Mouse (Mus musculus) frontal cortex, postnatal 14 days (tissue): Measurements from ENCODE around the gene Arnt2.

Experiments used
- DNase-seq, 2 experiments: peaks; one replicate each; pipeline ENCODE4 v3.0.0; 2022; ENCODE audit warnings: low spot score in 2 of 2

Arnt2 gene

DNA sequence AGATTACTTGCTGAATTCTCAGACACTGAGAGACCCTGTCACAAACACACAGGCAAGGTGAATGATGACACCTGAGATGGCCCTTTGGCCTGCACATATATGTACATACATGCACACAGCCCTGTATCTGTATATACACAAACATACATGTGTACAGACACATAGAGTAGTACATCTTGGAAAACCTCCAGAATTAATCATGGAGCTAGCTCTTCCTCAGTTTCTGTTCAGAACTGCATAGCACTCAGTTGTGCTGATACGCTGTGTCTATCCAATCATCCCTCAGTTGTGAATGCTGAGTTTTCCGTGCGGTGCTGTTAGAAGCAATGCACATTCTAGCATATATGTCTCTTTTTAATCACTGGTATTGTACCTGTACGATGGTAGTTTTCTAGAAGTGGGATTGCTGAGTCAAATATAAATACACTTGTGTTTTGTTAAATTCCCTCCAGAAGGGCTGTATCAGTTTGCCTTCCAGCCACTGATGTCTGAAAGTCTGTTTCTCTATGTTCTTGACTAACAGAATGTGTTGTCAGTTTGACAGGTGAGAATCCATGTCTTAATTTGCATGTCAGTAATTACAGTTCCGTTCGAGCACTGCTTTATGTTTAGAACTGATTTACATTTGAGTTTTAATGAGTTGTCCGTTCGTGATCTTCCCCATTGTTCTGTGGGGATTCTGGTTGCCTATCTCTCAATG lies 123.3 kb downstream of the Arnt2 start:
- DNase-seq, result no peak

DNA sequence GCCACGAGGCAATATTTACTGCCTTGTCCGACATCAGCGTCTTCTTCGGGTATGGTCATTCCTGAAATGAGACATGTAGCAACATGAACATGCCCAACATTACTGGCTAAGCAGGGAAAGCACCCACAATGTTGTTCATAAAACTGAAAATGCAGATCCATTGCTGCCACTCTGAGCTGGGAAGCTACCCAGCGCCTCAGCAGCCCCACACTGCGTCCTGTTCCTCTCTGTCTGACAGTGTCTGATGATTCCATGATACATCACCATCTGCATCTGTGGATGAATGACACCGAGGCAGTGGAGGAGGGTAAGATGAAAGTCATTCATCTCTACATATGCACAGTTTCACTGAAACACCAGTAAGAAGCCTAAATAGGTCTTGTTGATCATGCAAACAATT lies 124.2 kb downstream of the Arnt2 start:
- no peak for DNase-seq

DNA sequence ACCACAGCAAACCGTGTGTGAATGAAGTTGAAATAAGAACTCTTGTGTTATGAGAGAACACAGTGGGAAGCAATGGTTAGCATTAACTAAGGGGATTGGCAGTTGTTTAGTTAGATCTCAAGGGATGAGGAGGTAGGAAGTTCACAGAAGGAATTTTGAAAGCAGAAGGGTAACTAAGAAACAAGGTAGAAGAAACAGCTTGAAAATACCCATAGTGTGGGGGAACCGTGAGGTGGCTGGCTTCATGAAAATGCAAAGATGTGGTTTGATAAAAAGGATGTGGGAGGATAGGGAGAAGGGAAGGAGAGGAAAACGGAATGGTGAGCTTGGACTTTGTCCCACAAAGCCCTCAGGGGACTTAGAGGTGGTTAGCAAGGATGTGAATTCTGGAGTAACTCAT lies 125.0 kb downstream of the Arnt2 start:
- no peak for DNase-seq

DNA sequence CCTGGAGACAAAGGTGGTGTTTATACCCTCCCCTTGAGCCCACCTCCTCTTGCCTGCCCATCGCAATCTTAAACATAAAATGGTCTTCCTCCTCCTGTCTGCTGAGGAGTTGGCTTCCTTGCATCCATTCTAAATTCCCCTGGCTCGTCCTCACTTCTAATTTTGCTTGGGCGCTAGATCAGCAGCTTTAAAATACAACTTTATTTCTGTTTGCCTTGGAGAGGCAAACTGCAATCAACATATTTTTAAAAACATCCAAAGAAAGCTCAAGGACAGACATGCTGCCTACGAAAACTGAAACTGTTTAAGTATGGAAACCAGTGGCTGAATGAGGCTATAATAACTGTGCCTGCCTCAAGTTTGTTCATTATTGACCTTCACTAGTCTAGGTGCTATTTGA lies 127.7 kb downstream of the Arnt2 start:
- DNase-seq, result no peak

DNA sequence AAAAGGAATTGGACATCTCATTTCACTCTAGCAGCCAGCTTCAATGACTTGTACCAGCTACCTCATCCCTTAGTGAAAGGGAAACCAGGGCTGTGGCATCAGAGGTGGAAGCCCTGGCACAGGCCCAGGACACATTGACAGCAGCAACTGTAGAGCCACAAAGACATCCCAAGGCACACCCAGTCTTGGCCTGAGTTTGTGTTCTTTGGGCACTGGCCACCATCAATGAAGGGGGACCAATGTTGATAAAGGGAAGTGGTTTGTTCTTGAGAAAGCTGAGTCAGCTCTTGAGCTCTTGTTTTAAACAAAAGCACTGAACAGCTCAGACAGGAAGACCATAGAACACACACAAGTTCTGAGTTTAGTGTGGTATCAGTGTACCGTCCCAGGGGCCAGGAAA lies 130.7 kb downstream of the Arnt2 start:
- no peak for DNase-seq

DNA sequence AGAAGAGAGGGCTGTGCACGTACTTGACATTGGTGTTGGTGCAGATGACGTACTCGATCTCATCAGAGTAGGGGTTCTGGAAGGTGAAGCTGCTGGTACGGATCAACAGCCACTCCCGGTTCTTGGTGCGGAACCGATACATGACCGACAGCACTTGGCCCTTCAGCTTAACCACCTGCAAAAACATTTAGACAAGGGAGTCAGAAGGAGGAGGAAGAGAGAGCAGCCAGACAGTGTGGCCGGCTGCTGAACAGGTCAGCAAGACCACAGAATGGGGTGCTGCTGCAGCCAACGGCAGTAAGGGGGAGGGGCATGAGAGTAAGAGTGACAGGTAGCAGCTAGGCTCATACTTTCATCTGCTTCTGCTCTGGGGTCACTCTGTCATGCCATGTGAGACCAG lies 134.7 kb downstream of the Arnt2 start:
- no peak for DNase-seq

DNA sequence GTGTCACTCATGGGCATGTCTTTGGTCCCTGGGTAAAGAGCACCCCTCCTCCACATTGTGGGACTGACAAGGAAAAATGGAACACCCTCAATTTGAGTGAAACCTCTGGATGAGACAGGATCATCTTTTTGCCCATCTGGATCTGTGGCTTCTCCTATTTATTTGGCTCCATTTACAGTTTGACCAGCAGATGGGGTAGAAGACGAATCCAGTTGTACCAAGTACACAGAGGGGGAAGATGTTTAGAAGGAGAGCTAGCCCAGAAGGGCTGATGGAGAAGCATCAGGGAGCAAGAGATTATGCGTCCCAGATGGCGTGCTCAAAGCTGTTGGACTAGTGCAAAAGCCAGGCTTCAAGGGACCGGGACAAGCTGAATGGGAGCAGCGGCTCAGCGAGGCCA lies 136.0 kb downstream of the Arnt2 start:
- no peak for DNase-seq

DNA sequence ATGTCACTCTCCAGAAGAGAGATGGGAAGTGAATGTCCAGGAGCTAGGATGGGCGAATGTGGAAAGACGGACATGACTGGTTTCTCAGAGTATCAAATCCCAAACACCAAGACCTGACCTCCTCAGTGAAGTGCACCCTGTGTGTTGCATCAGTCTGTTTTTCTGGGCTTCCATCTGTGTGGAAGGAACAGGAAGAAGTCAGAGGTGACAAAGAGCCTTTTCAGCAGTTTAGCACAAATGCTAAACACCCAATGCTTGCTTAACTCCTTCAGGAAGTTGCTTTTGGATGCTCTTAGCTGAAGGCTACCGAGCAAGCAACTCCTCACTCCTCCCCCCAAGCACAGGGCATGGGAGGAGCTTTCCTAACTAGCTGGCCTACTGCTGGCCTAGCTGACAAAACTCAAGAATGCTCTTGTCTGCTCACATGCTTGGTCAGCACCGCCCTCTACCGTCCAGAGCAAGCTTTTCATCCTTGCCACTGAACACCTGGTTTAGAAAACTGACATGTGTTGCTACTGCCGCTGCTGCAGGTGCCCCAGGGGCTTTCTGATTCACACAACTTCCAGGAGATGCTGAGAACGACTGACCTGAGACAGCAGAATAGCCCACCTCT lies 137.7 kb downstream of the Arnt2 start:
- DNase-seq, result peak; percentile 57 to 70

DNA sequence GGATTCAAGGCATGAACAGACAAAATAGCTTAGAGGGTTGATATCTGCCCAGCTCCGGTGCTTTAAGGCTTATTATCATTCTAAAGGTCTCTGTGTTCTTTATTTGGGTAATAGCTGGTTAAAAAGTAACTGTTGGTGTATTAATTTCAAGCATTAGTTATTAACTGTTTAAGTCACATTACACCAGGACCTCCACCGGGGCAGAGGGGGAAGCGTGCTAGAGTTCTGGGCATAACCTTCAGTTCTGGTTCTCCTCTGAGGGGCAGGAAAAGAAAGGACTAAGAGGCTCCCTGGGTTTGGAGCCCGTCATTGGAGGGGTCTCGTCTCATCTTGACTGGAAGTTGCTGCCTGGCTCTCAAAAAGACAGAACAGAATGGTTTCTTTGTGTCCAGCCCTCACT lies 138.5 kb downstream of the Arnt2 start:
- DNase-seq, result no peak

DNA sequence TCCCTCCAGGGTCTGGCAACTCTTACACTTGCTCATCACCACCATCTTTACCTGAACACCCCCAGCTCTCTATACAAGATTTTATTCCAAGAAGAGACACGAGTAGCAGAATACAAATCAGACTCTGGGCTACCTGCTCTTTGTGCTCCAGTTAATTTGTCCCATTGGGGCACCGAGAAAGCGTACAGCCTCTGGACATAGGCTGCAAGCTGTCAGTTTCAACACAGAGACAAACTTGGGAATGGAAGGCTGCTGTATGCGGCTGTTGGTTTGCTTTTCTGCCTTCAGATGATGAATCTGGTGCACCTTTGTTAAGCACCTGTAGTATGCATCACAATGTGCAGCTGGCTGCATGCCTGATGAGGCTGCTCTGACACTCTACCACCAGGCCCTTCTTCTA lies 146.5 kb downstream of the Arnt2 start:
- no peak for DNase-seq

DNA sequence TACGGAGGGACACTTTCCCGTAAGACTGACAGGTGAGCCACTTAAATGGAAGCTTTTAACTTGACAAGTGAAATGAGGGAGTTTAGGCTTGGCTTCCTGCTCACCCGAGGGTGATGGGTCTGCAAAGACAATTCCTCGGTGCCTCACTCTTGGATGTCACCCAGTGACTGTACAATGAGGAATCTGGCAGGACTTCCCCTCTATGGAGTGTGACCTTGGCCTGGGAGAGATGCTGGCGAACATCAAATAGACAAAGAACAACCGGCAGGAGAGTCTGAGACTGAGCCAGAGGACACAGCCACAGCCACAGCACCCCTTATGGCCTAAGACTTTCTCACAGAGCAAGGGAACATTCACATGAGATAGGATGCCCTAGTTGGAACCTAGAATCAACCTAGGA lies 148.6 kb downstream of the Arnt2 start:
- DNase-seq, result no peak

DNA sequence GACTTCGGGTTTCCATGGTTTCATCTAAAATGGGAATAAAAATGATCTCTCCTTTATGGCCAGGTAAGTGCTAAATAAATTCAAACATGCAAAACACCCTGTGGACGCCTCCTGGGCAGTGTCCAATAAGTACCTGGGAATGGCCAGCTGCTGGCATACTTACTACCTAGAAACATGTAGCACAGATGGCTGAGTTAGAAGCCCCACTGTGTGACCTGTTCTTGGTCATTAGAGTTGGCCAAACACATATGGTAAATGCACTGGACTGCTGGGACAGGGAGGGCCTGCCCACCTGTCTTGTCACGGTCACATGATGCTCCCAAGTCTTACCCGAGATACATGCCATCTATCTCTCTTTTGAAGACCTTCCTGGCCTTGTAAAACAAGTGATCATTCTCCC lies 149.6 kb downstream of the Arnt2 start:
- no peak for DNase-seq

DNA sequence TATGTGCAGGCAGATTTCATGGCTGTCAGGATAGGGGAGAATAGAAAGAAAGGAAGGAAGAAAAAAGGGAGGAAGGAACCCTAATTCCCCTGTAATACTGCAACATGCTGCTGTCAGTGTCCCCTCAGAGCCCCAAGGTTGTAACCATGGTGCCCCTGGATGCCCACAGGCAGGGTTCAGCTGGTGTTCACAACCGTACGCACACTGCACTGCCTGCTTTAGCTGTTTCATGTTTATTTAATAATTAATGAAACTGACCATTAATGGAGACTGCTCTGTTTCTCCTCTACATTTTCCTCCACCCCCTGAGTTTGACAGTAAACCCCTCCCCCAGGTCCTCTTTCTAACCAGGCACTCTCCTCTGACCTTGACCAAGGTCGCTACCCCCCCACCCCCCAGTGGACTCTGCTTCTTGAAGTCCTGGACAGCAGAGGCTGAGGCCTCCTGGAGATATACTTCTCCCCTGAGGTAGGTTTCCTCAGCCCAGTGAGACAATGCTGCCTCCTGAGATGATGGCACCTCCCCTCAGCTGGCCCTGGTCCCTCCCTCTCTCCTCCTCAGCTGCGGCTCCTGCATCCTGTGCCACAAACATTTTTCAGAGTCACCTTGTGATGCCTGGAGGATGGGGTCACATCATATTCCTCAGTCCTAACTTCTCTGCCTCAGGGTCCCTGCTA lies 150.5 kb downstream of the Arnt2 start:
- no peak for DNase-seq

DNA sequence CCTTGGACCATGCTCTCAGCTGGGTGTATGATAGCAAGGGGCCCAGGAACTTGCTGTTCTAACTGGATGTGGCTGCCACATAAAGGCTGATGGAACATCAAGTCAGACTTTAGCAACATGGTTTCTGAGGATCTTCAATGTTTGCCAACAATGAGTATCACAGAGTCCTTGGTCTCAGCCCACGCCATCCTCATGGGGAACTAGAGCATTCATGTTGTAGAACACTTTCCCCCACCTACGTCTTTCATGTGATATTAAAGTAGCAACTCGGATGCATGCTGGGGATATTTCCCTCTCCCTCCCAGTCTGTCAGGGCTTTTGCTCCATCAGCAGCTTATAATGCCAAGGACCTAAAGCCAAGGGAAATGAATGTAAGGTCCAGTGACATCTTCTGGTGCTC lies 153.3 kb downstream of the Arnt2 start:
- DNase-seq, result no peak

DNA sequence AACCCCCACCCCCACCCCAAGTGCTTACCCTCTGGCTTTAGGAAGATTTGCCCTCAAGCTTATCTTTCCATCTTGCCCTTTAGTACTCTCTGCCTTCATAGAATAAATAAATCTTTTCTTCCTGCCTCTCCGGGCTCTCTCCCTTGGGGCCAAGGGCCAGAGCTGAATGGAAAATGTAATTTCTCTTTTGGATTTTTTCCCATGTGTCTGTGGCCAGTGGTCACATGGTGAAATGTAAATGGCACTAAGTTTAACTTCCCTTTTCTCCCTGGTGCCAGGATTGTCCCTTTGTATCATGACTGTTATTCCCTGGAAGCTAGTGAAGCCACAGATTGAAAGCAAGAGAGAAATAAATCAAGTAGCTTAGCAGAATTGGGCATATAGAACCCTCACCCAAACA lies 153.7 kb downstream of the Arnt2 start:
- DNase-seq, result no peak

DNA sequence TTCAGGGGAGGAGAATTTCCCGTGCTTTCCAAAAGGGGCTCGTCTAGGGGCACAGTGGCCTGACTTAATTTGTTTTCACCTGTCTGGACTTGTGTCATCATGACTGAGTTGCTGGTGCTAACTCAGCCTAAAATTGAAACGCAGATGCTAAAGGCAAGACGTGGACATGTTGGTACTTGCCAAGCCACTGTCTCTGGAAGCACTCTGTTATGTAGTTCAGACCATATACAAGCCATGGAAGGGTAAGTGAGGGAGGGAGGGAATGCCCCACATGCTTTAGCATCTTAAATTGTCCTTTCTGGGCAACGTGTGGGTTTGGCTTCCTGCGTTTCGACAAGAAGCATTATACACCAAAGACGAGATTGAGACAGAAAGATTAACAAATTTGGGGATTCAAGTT lies 155.1 kb downstream of the Arnt2 start:
- DNase-seq, result no peak

DNA sequence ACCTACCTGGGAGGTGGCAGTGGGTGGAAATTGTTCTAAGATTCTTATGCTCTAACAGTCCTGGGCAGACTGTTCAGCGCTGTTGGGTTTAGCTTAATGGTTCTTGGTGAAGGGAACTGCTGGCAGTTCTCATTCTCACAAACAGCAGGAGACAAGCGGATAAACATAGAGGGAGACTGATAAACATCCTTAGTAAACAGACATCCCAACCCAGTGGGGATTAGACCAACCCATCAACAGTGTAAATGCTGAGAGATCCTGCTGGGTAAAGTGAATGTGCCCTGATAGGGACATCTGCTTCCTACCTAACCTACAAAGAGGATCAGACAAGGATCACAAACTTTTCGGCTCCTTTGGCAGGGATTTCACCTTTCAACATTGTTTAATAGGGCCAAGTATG lies 155.7 kb downstream of the Arnt2 start:
- DNase-seq, result no peak

DNA sequence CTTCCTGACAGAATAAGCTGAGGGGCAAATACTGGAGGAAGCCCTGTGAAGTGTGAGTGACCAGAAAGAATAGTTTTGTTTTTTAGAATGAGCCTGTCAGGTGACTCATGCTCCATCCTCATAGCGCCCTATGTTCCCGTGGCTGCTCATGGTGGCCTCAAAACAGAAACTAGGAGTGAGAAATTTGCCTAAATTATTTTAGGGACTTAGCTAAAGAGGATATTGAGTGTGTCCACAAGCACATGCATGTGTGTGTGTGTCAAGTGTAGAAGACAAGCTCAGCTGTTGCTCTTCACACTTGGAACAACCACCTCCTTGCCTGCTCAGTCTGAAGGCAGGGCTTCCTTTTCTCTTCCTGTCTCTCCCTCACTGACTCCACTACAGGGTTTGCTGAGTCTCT lies 158.3 kb downstream of the Arnt2 start:
- DNase-seq, result no peak

DNA sequence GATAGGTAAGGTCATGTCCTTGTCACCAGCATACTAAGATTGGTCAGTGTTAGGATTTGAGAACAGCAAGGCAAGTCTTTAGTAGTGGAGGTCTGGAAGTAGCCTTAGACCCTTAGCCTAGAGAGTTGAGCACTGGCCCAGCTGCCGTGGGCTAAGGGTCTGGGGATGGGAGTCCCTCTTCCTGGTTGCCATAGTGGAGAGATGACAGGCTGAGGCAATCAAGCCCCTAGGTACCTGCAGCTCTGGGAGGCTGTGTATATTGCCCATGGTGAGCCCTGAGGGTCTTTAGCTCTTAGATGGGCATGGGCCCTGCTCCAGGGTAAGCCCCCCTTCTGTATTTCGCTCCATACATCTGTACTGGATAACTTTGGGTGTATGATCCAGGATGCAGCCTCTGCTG lies 159.2 kb downstream of the Arnt2 start:
- DNase-seq, result no peak

DNA sequence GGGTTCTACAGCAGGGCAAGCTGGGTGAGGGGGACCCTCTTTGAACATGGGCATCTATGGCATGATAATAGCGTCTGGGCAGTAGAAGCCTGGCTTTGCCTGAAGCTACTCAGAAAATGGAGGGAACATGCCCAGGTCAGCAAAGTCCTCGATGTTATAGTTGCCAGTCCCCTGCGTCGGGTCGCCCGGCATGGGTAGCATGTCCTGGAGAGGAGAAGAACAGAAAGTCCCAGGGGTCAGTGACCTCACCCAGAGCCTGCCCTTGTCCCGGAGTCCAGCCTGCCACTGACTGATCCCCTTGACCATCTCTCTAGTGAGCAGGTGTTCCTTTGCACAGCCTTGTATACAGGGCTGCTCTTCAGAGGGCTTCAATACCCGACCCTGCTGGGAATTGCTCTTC lies 160.0 kb downstream of the Arnt2 start:
- no peak for DNase-seq

DNA sequence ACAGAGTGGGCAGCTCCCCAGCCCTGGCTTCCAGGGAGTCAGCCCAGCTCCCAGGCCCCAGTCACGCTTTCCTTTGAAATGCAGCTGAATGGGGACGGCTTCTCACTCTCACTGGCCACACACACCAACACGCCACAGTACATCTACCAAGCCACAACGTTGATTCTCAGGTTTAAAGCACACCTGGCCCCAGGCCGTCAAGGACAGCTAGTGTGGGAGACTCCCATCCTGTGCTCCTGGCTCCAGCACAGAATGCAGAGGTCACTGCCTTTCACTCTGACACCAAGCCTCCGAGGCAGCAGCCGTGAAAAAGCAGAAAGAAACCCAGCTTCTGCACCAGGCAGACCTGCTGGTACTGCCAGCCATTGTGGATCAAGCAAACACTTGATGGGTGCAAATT lies 160.6 kb downstream of the Arnt2 start:
- DNase-seq, result no peak

DNA sequence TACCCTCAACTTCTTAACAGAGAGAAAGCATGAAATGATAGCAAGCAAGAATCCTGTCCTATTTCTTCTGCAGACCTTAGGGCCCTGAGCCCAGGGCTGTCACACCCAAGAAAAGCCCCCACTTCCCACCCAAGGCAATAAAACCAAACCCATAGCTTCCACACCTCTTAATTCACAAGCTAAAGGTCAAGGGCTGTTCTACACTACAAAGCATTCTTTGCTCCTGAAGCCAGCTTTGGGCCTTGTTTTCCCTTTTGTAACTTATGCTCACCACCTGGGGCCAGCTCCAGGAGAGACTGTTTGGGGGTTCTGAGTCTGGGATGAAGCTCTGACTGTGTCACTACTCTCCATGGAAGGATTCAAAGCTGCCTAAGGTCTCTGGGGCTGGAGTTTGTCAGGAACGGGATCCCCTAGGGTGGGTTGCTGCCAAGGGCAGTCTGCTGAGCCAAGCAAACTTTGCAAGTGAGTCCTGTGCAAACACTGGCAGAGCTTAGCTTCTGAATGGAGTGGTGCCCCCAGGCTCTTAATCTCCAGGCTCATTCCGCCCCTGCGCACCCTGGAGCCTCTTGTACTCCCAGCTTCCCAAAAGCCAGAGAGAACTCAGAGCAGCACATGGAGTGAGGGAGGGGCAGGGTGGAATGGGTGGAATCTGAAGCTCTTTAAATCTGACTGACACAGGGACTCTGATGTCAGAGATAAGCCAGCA lies 161.9 kb downstream of the Arnt2 start:
- DNase-seq, result no peak

DNA sequence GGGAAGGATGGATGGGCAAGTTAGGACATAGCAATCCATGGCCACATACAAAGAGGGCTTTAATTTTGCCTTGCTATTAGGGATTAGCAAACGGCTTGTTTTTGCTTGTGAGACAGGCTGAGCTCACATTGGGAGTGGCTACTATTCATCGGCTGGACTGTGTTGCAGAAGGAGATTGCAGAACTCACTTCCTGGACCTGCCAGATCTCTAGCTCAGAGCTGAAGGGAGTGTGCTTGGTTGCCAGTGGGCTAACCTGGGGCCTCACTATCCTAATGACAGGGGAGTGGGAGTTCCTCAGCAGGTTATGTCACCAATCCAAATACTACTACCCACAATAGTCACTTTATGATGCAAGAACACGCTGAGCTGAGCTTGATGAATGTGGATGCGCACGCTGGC lies 163.1 kb downstream of the Arnt2 start:
- no peak for DNase-seq
